Mouse (Mus musculus): ENCODE measurements around the gene Amph. TPM values are rescaled to one million over a fixed set of nuclear protein-coding genes. Genes with fewer than 3 reads are reported as not detected.

The Amph gene
- polyA plus RNA-seq, 1 experiment from 2014 or later = 1.8 TPM

DNA sequence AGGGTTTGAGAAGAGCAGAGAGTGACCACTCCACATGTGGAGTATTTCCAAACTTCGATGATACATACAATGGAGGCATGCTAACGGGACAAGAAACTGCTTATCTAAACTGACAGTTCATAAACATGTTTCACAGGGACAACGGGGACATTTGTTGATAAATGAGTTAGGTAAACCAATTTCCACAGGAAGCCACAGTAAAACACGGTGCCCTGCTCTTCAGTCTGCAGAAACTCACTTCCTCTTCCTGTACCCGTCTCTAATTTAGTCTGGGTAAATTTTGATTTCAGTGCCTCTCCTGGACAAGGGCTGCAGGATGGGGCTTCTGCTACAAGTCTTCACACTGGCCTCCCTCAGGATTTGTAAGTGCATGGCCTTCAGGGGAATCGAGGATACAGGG, 242.0 kb downstream of the Amph start:
- 67% methylated on average over 6 of the region's 6 CpGs for WGBS
- no peak overlapping the region for H3K9ac ChIP-seq (replicated peaks)

GRCm38 (mm10) chr13:19194803-19195202, 246.8 kb downstream of the Amph start:
- Histone ChIP-seq H3K4me2 (no peak overlapping the region), H3K27me3 (no peaks in the 10 kb centered on the region), H3K9me3 (no peaks in the 10 kb centered on the region), H3K4me1 (replicated peaks) (no peaks in the 10 kb centered on the region), H3K9ac (replicated peaks) (no peak overlapping the region), H3K36me3 (no peaks in the 10 kb centered on the region), H3K27ac (no peak overlapping the region), H3K4me3 (replicated peaks) (no peak overlapping the region)
- WGBS = 82% methylated on average over 4 of the region's 4 CpGs
- ATAC-seq (ENCODE audit: insufficient number of reproducible peaks, insufficient read depth, low FRiP score, low TSS enrichment, low read depth) = no peak

More for the DNA sequence above, 242.0 kb downstream of the Amph start:
- H3K4me2 ChIP-seq = no peak overlapping the region
- H3K4me3 ChIP-seq (replicated peaks) = no peak overlapping the region
- no peaks in the 10 kb centered on the region for H3K9me3 ChIP-seq
- no peaks in the 10 kb centered on the region for H3K27me3 ChIP-seq
- ATAC-seq (ENCODE audit: insufficient number of reproducible peaks, insufficient read depth, low FRiP score, low TSS enrichment, low read depth) = no peak
- no peaks in the 10 kb centered on the region for H3K36me3 ChIP-seq
- H3K27ac ChIP-seq = no peak overlapping the region
- no peaks in the 10 kb centered on the region for H3K4me1 ChIP-seq (replicated peaks)

DNA sequence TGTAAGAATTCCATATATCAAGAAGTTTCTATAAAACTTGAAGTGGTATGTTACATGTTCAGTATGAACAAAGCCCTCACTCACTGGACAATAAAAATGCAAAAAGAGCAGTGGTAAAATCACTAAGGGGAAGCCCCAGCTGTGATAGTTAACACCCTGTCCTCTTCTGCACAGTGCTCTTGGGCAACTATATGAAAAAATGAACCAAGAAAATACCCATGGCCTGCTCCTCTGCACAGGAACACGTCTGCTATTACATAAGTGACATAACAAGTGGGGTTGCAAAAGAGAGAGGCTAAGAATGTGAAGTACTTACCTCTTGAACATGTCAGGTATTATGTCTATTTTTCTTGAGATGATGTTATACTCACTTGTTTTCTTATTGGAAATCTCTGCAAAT, 247.5 kb downstream of the Amph start:
- Histone ChIP-seq H3K36me3 (no peaks in the 10 kb centered on the region), H3K4me2 (no peak overlapping the region), H3K4me1 (replicated peaks) (no peaks in the 10 kb centered on the region), H3K27ac (no peak overlapping the region), H3K9ac (replicated peaks) (no peak overlapping the region), H3K27me3 (no peaks in the 10 kb centered on the region), H3K9me3 (no peaks in the 10 kb centered on the region), H3K4me3 (replicated peaks) (no peak overlapping the region)
- ATAC-seq (ENCODE audit: insufficient number of reproducible peaks, insufficient read depth, low FRiP score, low TSS enrichment, low read depth) = no peak
- 63% methylated on average over 1 of the region's 1 CpGs for WGBS

Other genes starting within 250 kb of the Amph start
- gene Vps41, start 230.9 kb upstream of the Amph start, polyA plus RNA-seq (2016; fragmentation: Nextera tagmentation; extraction: Ambion mirVana) = 73.1 and 73.9 TPM in 2 replicates

All from limb, embryonic 12.5 days (tissue).